Mouse (Mus musculus): ENCODE results near the gene Syngr3.
"Not testable (repeated sequence)": the region's sequence is repeated elsewhere in the genome, so short reads cannot be mapped to it uniquely, and the experiment has no call there.

Gene Syngr3

GRCm38 (mm10) chr17:24676877-24677276 is 12.9 kb downstream of the Syngr3 start:
- DNase-seq (ENCODE audit: low read depth, low spot score) = no peak

GRCm38 (mm10) chr17:24676187-24676586 is 13.6 kb downstream of the Syngr3 start:
- DNase-seq (ENCODE audit: low read depth, low spot score) = peak; percentile 84

- DNase-seq (ENCODE audit: low read depth, low spot score) = no peak
Observed at GRCm38 (mm10) chr17:24674277-24674676, 15.5 kb downstream of the Syngr3 start.

GRCm38 (mm10) chr17:24672141-24672540 is 17.6 kb downstream of the Syngr3 start:
- DNase-seq (ENCODE audit: low read depth, low spot score) = no peak

- DNase-seq (ENCODE audit: low read depth, low spot score) = no peak
Observed at GRCm38 (mm10) chr17:24671346-24671745, 18.4 kb downstream of the Syngr3 start.

GRCm38 (mm10) chr17:24670246-24670844 is 19.4 kb downstream of the Syngr3 start:
- no peak for DNase-seq (ENCODE audit: low read depth, low spot score)

- peak; percentile 95 for DNase-seq (ENCODE audit: low read depth, low spot score)
Observed at GRCm38 (mm10) chr17:24669545-24670245, 20.1 kb downstream of the Syngr3 start, which contains the start of gene Zfp598. Gene Zfp598 (plus strand): TSS chr17:24669687.

GRCm38 (mm10) chr17:24669214-24669544 is 20.6 kb downstream of the Syngr3 start:
- DNase-seq (ENCODE audit: low read depth, low spot score) = not testable (repeated sequence)

- DNase-seq (ENCODE audit: low read depth, low spot score) = peak; percentile 64
Observed at GRCm38 (mm10) chr17:24667416-24667815, 22.3 kb downstream of the Syngr3 start.

GRCm38 (mm10) chr17:24667011-24667410 is 22.7 kb downstream of the Syngr3 start:
- not testable (repeated sequence) for DNase-seq (ENCODE audit: low read depth, low spot score)

GRCm38 (mm10) chr17:24658017-24658758 is 31.6 kb downstream of the Syngr3 start, which contains the start of gene Npw:
Gene Npw (minus strand): TSS chr17:24658457.
- DNase-seq (ENCODE audit: low read depth, low spot score) = peak; percentile 34

GRCm38 (mm10) chr17:24654969-24655368 is 34.8 kb downstream of the Syngr3 start:
- DNase-seq (ENCODE audit: low read depth, low spot score) = no peak

- DNase-seq (ENCODE audit: low read depth, low spot score) = peak; percentile 56
Observed at GRCm38 (mm10) chr17:24653967-24654710, 35.6 kb downstream of the Syngr3 start.

GRCm38 (mm10) chr17:24651835-24652234 is 37.9 kb downstream of the Syngr3 start:
- no peak for DNase-seq (ENCODE audit: low read depth, low spot score)

GRCm38 (mm10) chr17:24650766-24651165 is 39.0 kb downstream of the Syngr3 start:
- no peak for DNase-seq (ENCODE audit: low read depth, low spot score)

- peak; percentile 35 for DNase-seq (ENCODE audit: low read depth, low spot score)
Observed at GRCm38 (mm10) chr17:24650070-24650616, 39.6 kb downstream of the Syngr3 start, which contains the start of gene Slc9a3r2. Gene Slc9a3r2 (minus strand): TSS chr17:24650327.

- no peak for DNase-seq (ENCODE audit: low read depth, low spot score)
Observed at GRCm38 (mm10) chr17:24649581-24650069, 40.1 kb downstream of the Syngr3 start.

GRCm38 (mm10) chr17:24648731-24649377 is 40.9 kb downstream of the Syngr3 start:
- DNase-seq (ENCODE audit: low read depth, low spot score) = no peak

- no peak for DNase-seq (ENCODE audit: low read depth, low spot score)
Observed at GRCm38 (mm10) chr17:24647493-24647892, 42.3 kb downstream of the Syngr3 start.

GRCm38 (mm10) chr17:24646381-24646780 is 43.4 kb downstream of the Syngr3 start:
- DNase-seq (ENCODE audit: low read depth, low spot score) = no peak

GRCm38 (mm10) chr17:24645916-24646315 is 43.8 kb downstream of the Syngr3 start:
- DNase-seq (ENCODE audit: low read depth, low spot score) = no peak
